Mouse (Mus musculus) midbrain, embryonic 13.5 days (tissue): ENCODE data around the gene Ostm1. TPM values are rescaled to one million over a fixed set of nuclear protein-coding genes. Genes with fewer than 3 reads are reported as not detected.

Experiments
- ATAC-seq: fragments of 200-750 bp; cut with Nextera tagmentation; 2 replicates; pipeline ENCODE4 v1.8.0; 2017; ENCODE audit warnings: mild to moderate bottlenecking, moderate TSS enrichment, moderate library complexity
- H3K27ac ChIP-seq: fragments of 300-500 bp; sonication (generic); 2 replicates; pipeline ENCODE4 v1.5.1; 2015; ENCODE audit warnings: inconsistent platforms, mild to moderate bottlenecking, moderate library complexity
- H3K27me3 ChIP-seq: fragments of 300-500 bp; sonication (generic); 2 replicates; pipeline ENCODE4 v1.6.1; 2015; ENCODE audit warnings: mild to moderate bottlenecking, inconsistent platforms
- H3K36me3 ChIP-seq: fragments of 300-500 bp; sonication (generic); 2 replicates; pipeline ENCODE4 v1.6.1; 2015; ENCODE audit warnings: mild to moderate bottlenecking, inconsistent platforms
- H3K4me1 ChIP-seq: fragments of 300-500 bp; sonication (generic); replicated peaks from 2 replicates; pipeline ENCODE4 v1.6.1; 2015; ENCODE audit warnings: inconsistent platforms
- H3K4me2 ChIP-seq: fragments of 300-500 bp; sonication (generic); replicated peaks from 2 replicates; pipeline ENCODE4 v1.6.1; 2015; ENCODE audit warnings: moderate library complexity, mild to moderate bottlenecking, inconsistent platforms
- H3K4me3 ChIP-seq: fragments of 300-500 bp; sonication (generic); replicated peaks from 2 replicates; pipeline ENCODE4 v1.5.1; 2015; ENCODE audit warnings: mild to moderate bottlenecking, inconsistent platforms
- H3K9ac ChIP-seq: fragments of 300-500 bp; sonication (generic); replicated peaks from 2 replicates; pipeline ENCODE4 v1.6.1; 2015; ENCODE audit warnings: mild to moderate bottlenecking, inconsistent platforms
- H3K9me3 ChIP-seq: fragments of 300-500 bp; sonication (generic); 2 replicates; pipeline ENCODE4 v1.6.1; 2016; ENCODE audit warnings: mild to moderate bottlenecking, inconsistent platforms
- WGBS: fragments of 180-500 bp; shearing (Covaris S2); methylation state at CpG from one replicate; pipeline ENCODE4 v1.1.7; 2015; 5-methylcytosine and 5-hydroxymethylcytosine counted together
- polyA plus RNA-seq: library from polyadenylated mRNA; unstranded; fragments of >200 nt; fragmentation: Nextera tagmentation; extraction: Ambion mirVana; gene quantifications from 2 replicates; pipeline ENCODE4 v1.2.1, GENCODE M21; 2015

Ostm1 gene
- polyA plus RNA-seq, 1 experiment from 2014 or later: 37.4 TPM

- peaks cover 55% of the 10 kb centered on the region for H3K4me1 ChIP-seq
- no peaks in the 10 kb centered on the region for H3K9me3 ChIP-seq
- peak overlapping the region; percentile 49; the same call in 1 of the 2 replicates for H3K4me3 ChIP-seq
- peaks cover 95% of the 10 kb centered on the region for H3K27me3 ChIP-seq
- no peak overlapping the region for H3K27ac ChIP-seq
- ATAC-seq: no peak
- no peak overlapping the region for H3K9ac ChIP-seq
- H3K36me3 ChIP-seq: no peaks in the 10 kb centered on the region
- H3K4me2 ChIP-seq: peak overlapping the region; percentile 63
- WGBS: 2% methylated on average over 15 of the region's 15 CpGs
Measured at GRCm38 (mm10) chr10:42577525-42578280, 5.9 kb upstream of the Ostm1 start.

GRCm38 (mm10) chr10:42578281-42578675, 5.3 kb upstream of the Ostm1 start:
- Histone ChIP-seq H3K4me3 (peak overlapping the region; percentile 49), H3K9me3 (no peaks in the 10 kb centered on the region), H3K27me3 (peaks cover 95% of the 10 kb centered on the region), H3K36me3 (no peaks in the 10 kb centered on the region), H3K4me1 (peaks cover 55% of the 10 kb centered on the region), H3K27ac (no peak overlapping the region), H3K4me2 (peak overlapping the region; percentile 63), H3K9ac (no peak overlapping the region)
- WGBS: 2% methylated on average over 15 of the region's 15 CpGs
- ATAC-seq: no peak

GRCm38 (mm10) chr10:42578698-42579474, 4.7 kb upstream of the Ostm1 start:
- no peaks in the 10 kb centered on the region for H3K9me3 ChIP-seq
- peaks cover 93% of the 10 kb centered on the region for H3K27me3 ChIP-seq
- peak overlapping the region; percentile 61; the same call in 1 of the 2 replicates for H3K27ac ChIP-seq
- WGBS: under 1% methylated on average over 22 of the region's 22 CpGs
- ATAC-seq: no peak
- peaks cover 58% of the 10 kb centered on the region for H3K4me1 ChIP-seq
- peak overlapping the region; percentile 63 for H3K4me2 ChIP-seq
- H3K9ac ChIP-seq: peak overlapping the region; percentile 53
- H3K36me3 ChIP-seq: no peaks in the 10 kb centered on the region
- H3K4me3 ChIP-seq: peak overlapping the region; percentile 49

- H3K27ac ChIP-seq: peak overlapping the region; percentile 61; the same call in 1 of the 2 replicates
- peak overlapping the region; percentile 49 for H3K4me3 ChIP-seq
- ATAC-seq: peak; percentile 32
- under 1% methylated on average over 39 of the region's 41 CpGs for WGBS
- peaks cover 65% of the 10 kb centered on the region for H3K4me1 ChIP-seq
- peaks cover 93% of the 10 kb centered on the region for H3K27me3 ChIP-seq
- peak overlapping the region; percentile 63 for H3K4me2 ChIP-seq
- H3K9me3 ChIP-seq: no peaks in the 10 kb centered on the region
- peak overlapping the region; percentile 53 for H3K9ac ChIP-seq
- H3K36me3 ChIP-seq: no peaks in the 10 kb centered on the region
Measured at GRCm38 (mm10) chr10:42579475-42580130, 4.0 kb upstream of the Ostm1 start.

GRCm38 (mm10) chr10:42580131-42580950, 3.3 kb upstream of the Ostm1 start:
- Histone ChIP-seq H3K4me2 (peak overlapping the region; percentile 63), H3K27ac (no peak overlapping the region), H3K27me3 (peaks cover 92% of the 10 kb centered on the region), H3K36me3 (no peaks in the 10 kb centered on the region), H3K9ac (peak overlapping the region; percentile 53), H3K4me1 (peaks cover 71% of the 10 kb centered on the region), H3K4me3 (peak overlapping the region; percentile 49), H3K9me3 (no peaks in the 10 kb centered on the region)
- no peak for ATAC-seq
- under 1% methylated on average over 29 of the region's 29 CpGs for WGBS

GRCm38 (mm10) chr10:42580951-42581277, 2.7 kb upstream of the Ostm1 start:
- H3K36me3 ChIP-seq: no peaks in the 10 kb centered on the region
- peak overlapping the region; percentile 53 for H3K9ac ChIP-seq
- peaks cover 92% of the 10 kb centered on the region for H3K27me3 ChIP-seq
- WGBS: 5% methylated on average over 7 of the region's 7 CpGs
- H3K9me3 ChIP-seq: no peaks in the 10 kb centered on the region
- H3K4me1 ChIP-seq: peaks cover 77% of the 10 kb centered on the region
- no peak overlapping the region for H3K27ac ChIP-seq
- ATAC-seq: no peak
- peak overlapping the region; percentile 63 for H3K4me2 ChIP-seq
- H3K4me3 ChIP-seq: peak overlapping the region; percentile 49

GRCm38 (mm10) chr10:42581694-42582565, 1.7 kb upstream of the Ostm1 start:
- under 1% methylated on average over 45 of the region's 45 CpGs for WGBS
- Histone ChIP-seq H3K4me2 (peak overlapping the region; percentile 63), H3K27ac (peak overlapping the region; percentile 35; the same call in 1 of the 2 replicates), H3K36me3 (no peaks in the 10 kb centered on the region), H3K9ac (peak overlapping the region; percentile 70), H3K4me3 (peak overlapping the region; percentile 49), H3K27me3 (peaks cover 93% of the 10 kb centered on the region), H3K9me3 (no peaks in the 10 kb centered on the region), H3K4me1 (peaks cover 77% of the 10 kb centered on the region)
- no peak for ATAC-seq

GRCm38 (mm10) chr10:42582566-42583110, 984 bp upstream of the Ostm1 start:
- Histone ChIP-seq H3K4me2 (peak overlapping the region; percentile 63), H3K9ac (peak overlapping the region; percentile 70), H3K27ac (0 out of 2 replicates have a peak overlapping the region, but pooled peaks have one; percentile 35)

GRCm38 (mm10) chr10:42583902-42584435, 347 bp downstream of the Ostm1 start:
- WGBS: under 1% methylated on average over 32 of the region's 32 CpGs
- peaks cover 93% of the 10 kb centered on the region for H3K27me3 ChIP-seq

More at GRCm38 (mm10) chr10:42582566-42583110, 984 bp upstream of the Ostm1 start:
- H3K36me3 ChIP-seq: no peaks in the 10 kb centered on the region
- H3K4me1 ChIP-seq: peaks cover 74% of the 10 kb centered on the region
- no peak for ATAC-seq
- WGBS: under 1% methylated on average over 44 of the region's 44 CpGs
- H3K4me3 ChIP-seq: peak overlapping the region; percentile 49
- no peaks in the 10 kb centered on the region for H3K9me3 ChIP-seq
- peaks cover 93% of the 10 kb centered on the region for H3K27me3 ChIP-seq

GRCm38 (mm10) chr10:42584436-42584983, 888 bp downstream of the Ostm1 start:
- under 1% methylated on average over 37 of the region's 37 CpGs for WGBS
- Histone ChIP-seq H3K4me1 (peaks cover 60% of the 10 kb centered on the region), H3K9me3 (no peaks in the 10 kb centered on the region), H3K4me2 (peak overlapping the region; percentile 63), H3K27ac (peak overlapping the region; percentile 27), H3K27me3 (peaks cover 93% of the 10 kb centered on the region), H3K4me3 (peak overlapping the region; percentile 49), H3K9ac (peak overlapping the region; percentile 70), H3K36me3 (no peaks in the 10 kb centered on the region)
- no peak for ATAC-seq

More at GRCm38 (mm10) chr10:42583902-42584435, 347 bp downstream of the Ostm1 start:
- Histone ChIP-seq H3K9ac (peak overlapping the region; percentile 70), H3K4me3 (peak overlapping the region; percentile 49), H3K4me1 (peaks cover 66% of the 10 kb centered on the region), H3K36me3 (no peaks in the 10 kb centered on the region), H3K4me2 (peak overlapping the region; percentile 63), H3K27ac (peak overlapping the region; percentile 27), H3K9me3 (no peaks in the 10 kb centered on the region)
- ATAC-seq: peak; percentile 22; the same call in 1 of the 2 replicates
